27 mouse cellular contexts compared by ENCODE assay signal in genomic region chr2:162735761-162736160, GRCm38 (mm10).
"Had no signal": no experiment of that assay in that cellular context is flagged by ENCODE, and none has a peak within 500 bp of the region (broad histone marks: within the 10 kb centered on the region; RNA-seq: fewer than 3 reads in every experiment).

No protein-coding gene starts in this region.

- H3K4me1 ChIP-seq: heart, embryonic 10.5 days; heart, embryonic 12.5 days; hindbrain, embryonic 12.5 days; hindbrain, embryonic 15.5 days; intestine, embryonic 15.5 days; limb, embryonic 12.5 days; liver, embryonic 13.5 days; liver, embryonic 15.5 days had no signal

- H3K27ac ChIP-seq: gastrocnemius, adult 2 months; heart, adult 2 months; heart, embryonic 10.5 days; hindbrain, embryonic 10.5 days; hindbrain, embryonic 12.5 days; hindbrain, embryonic 15.5 days; intestine, embryonic 15.5 days; layer of hippocampus, adult 2 months; left cerebral cortex, adult 2 months; limb, embryonic 10.5 days; limb, embryonic 12.5 days; liver, embryonic 13.5 days; liver, embryonic 15.5 days had no signal

- DNase-seq: gastrocnemius, adult 2 months; gastrocnemius, postnatal 10 days; gastrocnemius, postnatal 25 days; heart, adult 2 months; heart, postnatal 10 days; heart, postnatal 4 days; kidney, adult 18-20 months; kidney, adult 8-10 months; kidney, postnatal 10 days; kidney, postnatal 25 days; kidney, postnatal 4 days; liver; liver, embryonic 13.5 days had no signal

- ATAC-seq: inflammation-experienced regulatory T-cells, adult 6 months; intestine, embryonic 15.5 days; intestine, postnatal 0 days had no signal

- H3K4me2 ChIP-seq: heart, embryonic 12.5 days; hindbrain, embryonic 12.5 days; hindbrain, embryonic 15.5 days; intestine, embryonic 15.5 days; limb, embryonic 12.5 days; liver, embryonic 11.5 days; liver, embryonic 13.5 days; liver, embryonic 15.5 days had no signal

- H3K9ac ChIP-seq: heart, embryonic 12.5 days; hindbrain, embryonic 12.5 days; hindbrain, embryonic 15.5 days; intestine, embryonic 15.5 days; limb, embryonic 12.5 days; liver, embryonic 13.5 days; liver, embryonic 15.5 days had no signal

- H3K4me3 ChIP-seq: gastrocnemius, adult 2 months; heart, adult 2 months; heart, embryonic 10.5 days; heart, embryonic 12.5 days; hindbrain, embryonic 10.5 days; hindbrain, embryonic 12.5 days; hindbrain, embryonic 15.5 days; intestine, embryonic 15.5 days; layer of hippocampus, adult 2 months; left cerebral cortex, adult 2 months; limb, embryonic 10.5 days; limb, embryonic 12.5 days; liver, embryonic 13.5 days; liver, embryonic 15.5 days had no signal

- H3K36me3 ChIP-seq: heart, embryonic 10.5 days; heart, embryonic 12.5 days; hindbrain, embryonic 10.5 days; hindbrain, embryonic 12.5 days; hindbrain, embryonic 15.5 days; intestine, embryonic 15.5 days; limb, embryonic 10.5 days; limb, embryonic 12.5 days; liver, embryonic 13.5 days; liver, embryonic 15.5 days had no signal

- H3K27me3 ChIP-seq: heart, embryonic 12.5 days; hindbrain, embryonic 12.5 days; hindbrain, embryonic 15.5 days; intestine, embryonic 15.5 days; limb, embryonic 12.5 days; liver, embryonic 13.5 days; liver, embryonic 15.5 days had no signal

- H3K9me3 ChIP-seq: heart, embryonic 10.5 days; heart, embryonic 12.5 days; hindbrain, embryonic 10.5 days; hindbrain, embryonic 12.5 days; hindbrain, embryonic 15.5 days; intestine, embryonic 15.5 days; limb, embryonic 10.5 days; limb, embryonic 12.5 days; liver, embryonic 13.5 days; liver, embryonic 15.5 days had no signal
